Mouse (Mus musculus) mature B cell (primary cell): ENCODE results near the gene Shc3.

Source experiments
- in situ Hi-C: fragments of 300-500 bp; cut with MboI; formaldehyde crosslinking; loops from 2 replicates; pipeline ENCODE4 v1.14.3; 2019

Gene Shc3

DNA sequence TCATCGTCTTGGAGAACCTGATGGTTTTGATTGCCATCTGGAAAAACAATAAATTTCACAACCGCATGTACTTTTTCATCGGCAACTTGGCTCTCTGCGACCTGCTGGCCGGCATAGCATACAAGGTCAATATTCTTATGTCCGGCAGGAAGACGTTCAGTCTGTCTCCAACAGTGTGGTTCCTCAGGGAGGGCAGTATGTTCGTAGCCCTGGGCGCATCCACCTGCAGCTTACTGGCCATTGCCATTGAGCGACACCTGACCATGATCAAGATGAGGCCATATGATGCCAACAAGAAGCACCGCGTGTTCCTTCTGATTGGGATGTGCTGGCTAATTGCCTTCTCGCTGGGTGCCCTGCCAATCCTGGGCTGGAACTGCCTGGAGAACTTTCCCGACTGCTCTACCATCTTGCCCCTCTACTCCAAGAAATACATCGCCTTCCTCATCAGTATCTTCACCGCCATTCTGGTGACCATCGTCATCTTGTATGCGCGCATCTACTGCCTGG lies 150.2 kb downstream of the Shc3 start:
- in situ Hi-C loops = loop anchor here (10.0 to 25.0 kb wide), 2 partner anchors 232 to 314 kb away; partner anchors contain the start of gene Spin1

DNA sequence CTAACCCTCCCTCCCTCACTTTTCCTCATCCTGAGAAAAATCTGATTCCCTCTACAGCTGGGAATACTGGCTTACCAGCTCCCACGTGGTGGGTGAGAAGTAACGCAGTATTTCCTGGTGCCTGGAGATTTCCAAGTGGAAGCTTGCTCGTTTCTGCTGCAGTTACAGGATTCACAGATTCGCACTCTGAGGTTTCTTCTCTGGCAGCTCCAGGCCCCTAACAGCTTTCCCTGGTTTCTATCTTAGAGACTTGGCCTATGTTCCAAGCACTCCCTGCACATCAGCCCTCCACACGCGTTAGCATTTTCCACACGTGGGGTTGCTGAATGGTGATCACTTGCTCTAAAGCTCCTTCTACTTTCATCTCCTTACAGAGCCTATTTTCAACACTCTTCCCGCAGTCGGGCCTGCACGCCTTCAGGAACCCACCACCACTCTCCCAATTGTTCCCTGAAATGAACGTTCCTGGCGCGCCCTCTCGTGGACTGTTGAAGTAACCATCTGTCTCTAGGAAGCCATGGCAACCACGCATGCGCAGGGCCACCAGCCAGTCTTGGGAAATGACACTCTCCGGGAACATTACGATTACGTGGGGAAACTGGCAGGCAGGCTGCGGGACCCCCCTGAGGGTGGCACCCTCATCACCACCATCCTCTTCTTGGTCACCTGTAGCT lies 150.8 kb downstream of the Shc3 start:
- in situ Hi-C loops = loop anchor here (10.0 to 25.0 kb wide), 2 partner anchors 231 to 314 kb away; partner anchors contain the start of gene Spin1

DNA sequence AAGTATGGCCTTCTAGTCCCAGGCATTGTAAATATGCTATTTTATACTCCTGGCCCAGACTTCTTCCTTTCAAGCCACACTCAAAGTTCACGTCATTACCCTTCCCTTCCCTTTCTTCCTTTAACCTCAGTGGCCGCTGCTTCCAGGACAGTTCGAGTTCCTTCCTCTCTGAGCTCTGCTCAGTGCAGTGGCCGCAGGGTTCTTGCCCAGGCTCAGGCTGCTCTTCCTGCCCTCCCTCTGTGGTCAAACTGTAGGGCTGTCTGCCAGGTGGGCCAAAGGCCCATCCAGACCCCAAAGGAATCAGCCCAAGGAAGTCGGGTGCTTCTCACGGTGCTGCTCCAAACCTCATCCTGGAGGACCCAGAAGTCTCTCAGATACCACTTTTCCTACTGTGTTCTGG lies 151.4 kb downstream of the Shc3 start:
- in situ Hi-C loops = loop anchor here (10.0 to 25.0 kb wide), 2 partner anchors 230 to 313 kb away; partner anchors contain the start of gene Spin1

DNA sequence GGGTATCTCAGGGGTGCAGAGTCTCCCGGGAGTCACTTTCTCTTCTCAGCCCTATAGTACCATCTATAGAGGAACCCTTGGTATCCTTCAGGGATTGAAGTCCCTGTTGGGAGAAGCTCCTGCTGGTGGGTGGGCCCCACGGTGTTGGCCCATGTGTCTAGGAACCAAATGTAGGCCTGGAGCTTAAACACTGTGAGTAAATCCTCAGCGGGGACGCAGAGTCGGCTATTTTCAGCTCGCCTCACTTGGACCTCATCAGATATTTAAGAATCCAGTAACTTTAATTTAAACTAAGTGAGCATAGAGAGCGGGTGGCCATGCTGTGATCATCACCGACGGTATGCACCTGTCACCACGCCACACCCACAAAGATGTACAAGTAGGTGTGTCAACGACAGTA lies 152.5 kb downstream of the Shc3 start:
- in situ Hi-C loops = loop anchor here (10.0 to 25.0 kb wide), 2 partner anchors 229 to 312 kb away; partner anchors contain the start of gene Spin1

DNA sequence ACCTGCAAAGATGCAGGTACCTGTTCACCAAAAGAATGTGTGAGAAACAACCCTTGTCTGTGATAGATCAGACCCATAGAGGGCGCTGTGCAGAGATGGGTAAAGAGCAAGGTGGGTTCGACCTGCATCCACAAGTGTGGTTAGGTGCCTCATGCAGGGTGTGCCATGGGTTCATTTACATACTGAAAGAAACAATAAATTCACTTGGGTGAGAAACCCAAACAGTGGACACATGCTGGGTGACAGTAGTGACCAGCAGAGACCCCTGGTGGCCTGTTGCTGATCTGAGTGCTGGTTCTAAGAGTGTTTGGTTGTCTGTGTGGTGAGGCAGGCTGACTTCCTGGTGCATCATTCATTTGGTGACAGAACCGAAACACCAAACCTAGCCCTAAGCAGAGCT lies 155.8 kb downstream of the Shc3 start:
- in situ Hi-C loops = loop anchor here (10.0 to 25.0 kb wide), 2 partner anchors 226 to 309 kb away; partner anchors contain the start of gene Spin1

DNA sequence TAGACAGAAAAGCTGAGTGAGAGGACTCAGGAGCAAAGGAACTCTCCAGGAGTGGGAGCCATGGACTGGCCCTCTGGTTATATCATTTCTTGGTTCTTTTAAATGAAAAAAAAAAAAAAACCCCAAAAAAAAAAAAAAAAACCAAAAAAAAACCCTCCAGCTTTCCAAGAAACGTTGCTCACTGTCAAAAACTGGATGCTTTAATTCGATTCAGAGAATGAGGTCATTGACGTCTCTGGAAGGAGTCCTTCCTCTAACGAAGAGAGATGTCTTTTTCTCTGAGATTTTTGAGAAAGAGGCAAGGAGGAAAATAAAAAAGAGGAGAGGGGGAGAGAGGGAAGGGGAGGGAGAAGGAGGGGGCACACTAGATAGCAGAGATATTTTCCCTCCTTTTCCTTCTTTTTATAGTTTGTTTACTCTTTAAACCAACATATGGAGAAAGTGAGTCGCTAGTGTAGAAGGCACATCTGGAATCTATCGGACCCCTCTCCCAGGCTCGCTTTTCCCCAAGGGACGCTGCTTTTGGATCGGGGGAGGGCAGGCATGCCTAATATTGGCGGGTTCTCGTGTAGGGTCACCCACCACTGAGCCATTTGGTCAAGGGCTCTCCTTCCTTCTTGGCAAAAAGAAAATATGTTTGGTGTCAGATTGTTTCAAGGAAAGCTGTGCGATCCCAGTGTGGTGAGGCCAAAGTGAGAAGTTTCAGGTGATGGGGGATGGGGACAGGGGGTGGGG lies 157.4 kb downstream of the Shc3 start:
- in situ Hi-C loops = loop anchor here (10.0 to 25.0 kb wide), 2 partner anchors 225 to 307 kb away; partner anchors contain the start of gene Spin1

DNA sequence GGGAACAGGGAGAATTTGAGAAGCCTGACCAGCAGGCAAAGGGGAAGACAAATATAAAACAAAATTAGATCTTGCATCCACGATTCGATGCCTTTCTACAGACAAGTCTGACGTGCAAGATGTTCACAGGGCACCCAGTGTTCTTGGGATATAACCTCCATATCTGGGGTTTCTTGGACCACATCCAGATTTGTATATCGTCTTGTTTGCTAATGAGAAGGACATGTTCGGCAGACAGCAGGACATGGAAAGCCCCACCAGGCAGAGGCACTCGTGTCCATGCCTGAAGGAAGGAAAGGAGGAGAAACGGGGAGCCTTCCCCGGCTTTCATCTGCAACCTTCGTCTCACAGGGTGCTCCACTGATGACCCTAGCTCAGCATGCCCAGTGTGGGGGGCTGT lies 158.0 kb downstream of the Shc3 start:
- in situ Hi-C loops = loop anchor here (10.0 to 25.0 kb wide), 2 partner anchors 224 to 306 kb away; partner anchors contain the start of gene Spin1

DNA sequence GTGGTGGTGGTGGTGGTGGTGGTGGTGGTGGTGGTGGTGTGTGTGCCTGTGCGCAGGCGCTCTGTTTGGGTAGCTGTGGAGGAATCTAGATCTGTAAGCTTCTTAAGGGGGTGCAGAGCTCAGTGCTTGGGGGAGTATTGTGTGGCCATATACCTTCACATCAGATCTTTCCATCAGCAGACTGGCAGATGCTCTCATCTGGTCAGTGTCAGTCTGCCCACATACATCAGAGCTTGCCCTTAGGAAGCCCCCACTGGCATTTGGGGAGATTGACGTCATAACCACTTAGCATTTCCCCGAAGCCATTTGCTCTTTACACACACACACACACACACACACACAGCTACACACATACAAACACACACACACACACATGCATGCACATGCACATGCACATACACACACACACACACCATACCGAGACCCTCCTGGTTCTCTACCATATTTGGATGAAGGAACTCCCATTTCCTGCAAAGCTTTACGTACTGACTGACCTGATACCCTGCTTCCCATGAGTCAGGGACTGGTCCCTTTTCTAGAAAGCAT lies 159.2 kb downstream of the Shc3 start:
- in situ Hi-C loops = loop anchor here (10.0 to 25.0 kb wide), 2 partner anchors 223 to 305 kb away; partner anchors contain the start of gene Spin1

DNA sequence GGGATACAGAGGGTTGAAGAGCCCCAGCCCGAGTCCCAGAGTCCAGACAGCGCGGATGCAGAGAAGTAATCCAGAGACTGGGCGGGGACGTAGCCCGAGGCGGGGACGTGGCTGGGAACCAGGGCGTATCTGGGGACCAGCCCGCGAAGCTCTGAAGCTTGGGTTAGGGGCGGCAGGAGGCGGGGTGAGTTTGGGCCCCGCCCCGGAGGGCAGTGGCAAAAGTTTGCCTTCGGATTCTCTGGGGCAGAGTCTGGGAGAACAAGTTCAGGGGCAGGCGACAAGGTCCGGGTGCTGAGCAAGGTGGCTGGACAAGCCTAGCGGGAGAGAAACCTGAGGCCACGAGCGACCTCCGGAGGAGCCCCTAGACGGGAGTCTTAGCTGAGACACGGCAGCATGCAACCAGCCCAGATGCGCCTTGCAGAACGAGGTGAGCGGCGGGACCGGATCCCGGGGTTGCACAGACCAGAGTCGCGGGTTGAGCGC lies 160.7 kb downstream of the Shc3 start, which contains the start of gene S1pr3:
S1pr3 (plus strand) TSS at position 121 of the 483 bp plus-strand sequence.
- in situ Hi-C loops = loop anchor here (25.0 kb wide), 1 partner anchor 221 kb away; no protein-coding TSS in a partner anchor

DNA sequence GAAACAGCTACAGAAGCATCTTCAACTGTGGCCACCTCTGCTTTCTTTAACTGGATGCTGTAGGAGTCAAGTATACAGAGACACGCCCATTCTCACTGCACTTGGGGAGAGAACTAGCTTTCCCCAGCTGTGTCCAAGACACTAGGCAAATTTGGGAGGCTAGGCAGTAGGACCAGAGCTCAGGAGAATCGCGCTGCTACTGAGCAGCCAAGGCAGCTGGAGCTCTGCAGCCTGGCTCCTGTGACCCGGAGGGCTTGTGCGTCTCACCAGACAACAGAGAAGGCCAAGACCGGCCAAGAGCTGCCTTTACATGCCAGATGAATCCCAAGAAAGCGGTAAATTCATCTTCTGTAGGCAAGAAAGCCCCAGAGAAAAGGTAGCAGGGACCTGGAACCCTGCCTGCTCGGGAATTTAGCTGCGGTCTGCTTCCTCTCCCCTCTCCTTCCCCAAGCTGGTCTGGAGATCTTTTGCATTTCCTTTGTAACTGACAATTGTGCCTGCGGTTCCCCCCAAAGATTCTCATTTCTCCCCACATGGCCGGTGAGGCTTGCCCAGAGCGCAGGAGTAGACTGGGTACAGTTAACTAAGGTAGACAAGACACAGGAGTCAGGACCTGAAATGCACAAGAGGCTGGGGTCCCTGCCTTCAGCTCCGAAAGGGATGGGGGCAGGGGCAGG lies 161.5 kb downstream of the Shc3 start:
- in situ Hi-C loops = loop anchor here (25.0 kb wide), 1 partner anchor 220 kb away; no protein-coding TSS in a partner anchor

DNA sequence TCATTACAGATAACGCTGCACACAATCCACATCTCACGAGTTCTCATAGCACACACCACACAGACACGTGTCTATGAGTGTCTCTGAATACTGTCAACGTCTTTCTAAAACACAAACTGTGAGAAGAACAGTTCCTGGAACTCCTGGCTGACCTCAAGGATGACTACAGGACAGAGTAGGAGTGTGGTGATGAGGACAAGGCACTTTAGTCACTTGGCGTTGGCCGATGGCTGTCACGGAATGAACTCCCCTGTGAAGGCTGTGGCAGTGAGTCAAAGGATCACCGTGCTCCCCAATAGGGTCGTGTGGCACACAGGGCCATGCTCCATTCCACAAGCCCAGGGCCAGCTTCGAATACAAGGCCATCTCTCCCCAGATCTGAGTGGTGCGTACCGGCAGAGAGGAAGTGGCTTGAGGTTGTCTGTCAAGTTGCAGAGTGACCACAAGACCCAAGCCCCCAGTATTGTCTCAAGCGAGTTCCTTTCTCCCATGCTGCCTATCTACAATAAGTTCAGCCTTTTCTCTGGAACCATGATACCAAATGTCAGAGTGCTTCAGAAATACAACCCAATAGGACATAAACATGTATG lies 163.4 kb downstream of the Shc3 start:
- in situ Hi-C loops = loop anchor here (25.0 kb wide), 1 partner anchor 219 kb away; no protein-coding TSS in a partner anchor

DNA sequence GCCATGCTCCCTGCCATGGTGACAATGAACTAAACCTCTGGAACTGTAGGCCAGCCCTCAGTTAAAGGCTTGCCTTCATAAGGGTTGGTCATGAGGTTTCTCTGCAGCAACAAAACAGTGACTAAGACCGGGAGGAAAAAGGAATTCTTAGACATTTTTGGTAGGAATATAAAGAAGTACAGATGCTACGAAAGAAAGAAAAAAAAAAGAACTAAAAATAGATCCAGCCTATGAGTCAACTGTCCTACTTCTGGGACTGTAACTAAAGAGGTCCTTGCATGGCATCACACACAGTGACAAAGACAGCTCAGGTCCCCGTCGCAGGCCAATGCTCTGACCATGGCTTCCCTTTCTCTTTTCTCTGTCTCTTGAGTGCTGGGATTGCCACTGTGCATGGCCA lies 164.7 kb downstream of the Shc3 start:
- in situ Hi-C loops = loop anchor here (25.0 kb wide), 1 partner anchor 217 kb away; no protein-coding TSS in a partner anchor

DNA sequence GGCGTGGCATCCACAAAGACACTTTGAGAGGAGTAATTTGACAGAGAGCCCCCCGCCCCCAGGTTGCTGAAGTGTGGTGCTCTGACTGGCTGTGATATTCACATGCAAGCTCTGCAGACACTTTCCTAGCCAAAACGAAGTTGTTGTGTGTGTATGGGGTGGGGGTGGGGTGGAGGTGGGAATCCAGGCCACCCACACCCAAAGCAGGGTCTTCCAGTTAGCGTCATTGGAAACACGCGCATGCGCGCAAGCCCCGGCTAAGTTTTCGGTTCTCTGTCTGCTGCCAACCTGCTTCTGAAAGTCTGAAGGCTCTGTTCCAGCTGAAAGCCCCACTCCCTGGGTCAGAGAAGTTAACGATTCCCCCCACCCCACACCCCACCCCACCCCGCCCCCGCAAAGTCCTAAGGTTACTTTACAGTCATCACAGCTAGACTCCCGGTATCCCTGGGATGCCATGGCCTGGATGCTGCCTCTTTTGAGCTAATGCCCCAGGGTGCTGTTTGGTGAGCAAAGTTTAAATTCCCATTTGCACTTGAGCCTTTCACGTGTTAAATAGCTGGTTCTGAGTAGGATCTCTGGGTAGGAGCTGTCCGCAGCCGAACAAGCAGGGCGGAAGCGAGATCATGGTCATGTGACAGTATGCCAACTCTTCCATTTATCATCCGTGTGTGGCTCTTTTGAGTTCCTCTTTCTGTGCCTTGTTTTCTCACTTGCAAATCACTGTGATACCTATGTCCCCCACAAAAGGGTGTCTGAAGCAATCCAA lies 168.3 kb downstream of the Shc3 start:
- in situ Hi-C loops = loop anchor here (25.0 kb wide), 1 partner anchor 214 kb away; no protein-coding TSS in a partner anchor

DNA sequence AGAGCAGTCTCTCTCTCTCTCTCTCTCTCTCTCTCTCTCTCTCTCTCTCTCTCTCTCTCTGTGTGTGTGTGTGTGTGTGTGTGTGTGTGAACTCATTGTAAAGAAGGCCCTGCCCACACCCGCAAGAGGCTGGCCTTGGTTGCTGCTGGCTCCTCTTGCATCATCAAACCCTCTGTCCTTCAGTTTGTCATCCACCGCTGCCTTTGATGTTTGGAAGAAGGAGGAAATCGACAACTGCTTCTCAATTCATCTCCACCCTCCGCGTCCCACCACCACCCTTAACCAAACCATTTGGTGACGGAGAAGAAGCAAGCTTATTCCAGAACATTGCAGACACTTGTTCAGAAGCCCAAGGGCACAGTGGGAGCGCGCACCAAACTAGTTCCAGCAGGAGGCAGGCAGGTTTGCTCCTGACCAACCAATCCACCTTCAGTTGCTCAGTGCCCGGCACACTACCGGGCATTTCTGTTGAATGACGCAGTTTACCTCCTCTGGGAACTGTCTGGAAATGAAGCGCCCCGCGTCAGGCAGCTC lies 169.0 kb downstream of the Shc3 start:
- in situ Hi-C loops = loop anchor here (25.0 kb wide), 1 partner anchor 213 kb away; no protein-coding TSS in a partner anchor

DNA sequence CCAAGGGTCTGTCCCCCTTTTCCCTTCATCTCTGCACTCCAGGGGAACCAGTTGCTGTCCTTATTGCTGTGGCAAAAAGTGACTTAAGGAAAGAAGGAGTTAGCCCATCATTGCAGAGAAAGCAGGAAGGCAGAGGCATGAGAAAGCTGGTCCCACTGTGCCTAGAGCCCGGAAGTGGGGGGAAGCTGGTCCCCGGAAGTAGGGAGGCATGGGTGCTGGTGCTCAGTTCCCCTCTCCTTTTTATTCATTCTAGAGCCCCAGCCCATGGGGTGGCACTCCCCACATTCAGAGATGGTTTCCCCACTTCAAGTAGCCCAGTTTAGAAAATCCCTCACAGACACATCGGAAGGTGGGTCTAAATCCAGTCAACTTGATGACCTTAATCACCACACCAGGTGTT lies 169.7 kb downstream of the Shc3 start:
- in situ Hi-C loops = no loop called here

DNA sequence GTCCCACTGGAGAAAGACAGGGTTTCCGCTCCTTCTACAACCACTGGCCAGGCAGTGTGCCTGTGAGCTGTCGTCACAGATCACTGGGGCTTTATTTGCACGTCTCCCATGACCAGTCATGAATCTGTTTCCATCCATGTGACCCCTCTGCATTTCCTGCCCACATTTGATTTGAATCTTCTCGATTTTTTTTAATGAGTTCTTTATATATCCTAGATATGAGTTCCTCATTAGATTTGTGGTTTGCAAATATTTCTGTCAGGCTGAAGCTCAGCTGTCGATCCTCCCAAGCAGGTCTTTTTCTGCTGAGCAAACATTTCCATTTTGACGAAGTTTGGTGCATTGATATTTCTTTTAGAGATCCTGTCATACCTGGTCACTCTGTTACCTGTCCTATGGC lies 171.4 kb downstream of the Shc3 start:
- in situ Hi-C loops = no loop called here

DNA sequence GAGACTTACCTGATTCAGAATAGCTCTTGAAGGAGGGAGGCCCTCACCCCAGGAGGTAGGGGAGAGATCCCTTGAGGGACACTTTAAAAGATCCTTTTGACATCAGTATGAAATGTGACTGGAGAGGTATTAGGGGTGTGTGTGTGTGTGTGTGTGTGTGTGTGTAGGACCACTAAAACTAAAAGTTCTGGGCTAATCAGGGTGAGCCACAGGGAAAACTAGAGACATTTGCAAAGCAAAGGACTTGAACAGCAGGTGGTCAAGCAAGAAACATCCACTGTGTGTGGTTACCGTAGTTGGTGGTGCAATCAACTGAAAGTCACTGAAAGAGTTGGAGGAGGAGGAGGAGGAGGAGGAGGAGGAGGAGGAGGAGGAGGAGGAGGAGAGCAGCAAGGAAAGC lies 177.0 kb downstream of the Shc3 start:
- in situ Hi-C loops = no loop called here

DNA sequence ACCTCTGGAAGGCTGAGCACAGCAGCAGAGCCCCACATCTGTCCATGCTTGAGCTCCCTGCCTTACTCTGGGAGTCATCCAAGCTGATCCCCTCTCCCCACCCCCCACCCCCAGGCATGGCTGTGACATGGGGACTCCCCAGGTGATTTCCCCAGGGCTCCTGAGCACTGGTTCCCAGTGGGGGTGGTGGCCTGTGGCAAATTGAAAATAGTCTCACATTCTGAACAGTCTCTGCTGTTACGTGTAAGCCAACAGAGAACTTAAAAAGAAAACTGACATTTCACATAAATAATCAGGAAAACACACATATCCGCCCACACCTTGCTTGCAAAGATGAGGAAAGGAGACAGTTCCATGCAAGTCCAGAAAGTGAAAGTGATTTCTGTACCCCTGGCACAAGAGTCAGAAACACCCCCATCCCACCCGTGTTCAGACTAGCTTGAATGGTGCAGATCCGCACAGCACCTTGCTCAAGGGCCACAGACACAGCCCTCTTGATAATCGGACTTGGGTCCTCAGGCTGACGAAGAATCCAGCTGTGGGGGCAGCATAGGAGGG lies 177.8 kb downstream of the Shc3 start:
- in situ Hi-C loops = no loop called here

DNA sequence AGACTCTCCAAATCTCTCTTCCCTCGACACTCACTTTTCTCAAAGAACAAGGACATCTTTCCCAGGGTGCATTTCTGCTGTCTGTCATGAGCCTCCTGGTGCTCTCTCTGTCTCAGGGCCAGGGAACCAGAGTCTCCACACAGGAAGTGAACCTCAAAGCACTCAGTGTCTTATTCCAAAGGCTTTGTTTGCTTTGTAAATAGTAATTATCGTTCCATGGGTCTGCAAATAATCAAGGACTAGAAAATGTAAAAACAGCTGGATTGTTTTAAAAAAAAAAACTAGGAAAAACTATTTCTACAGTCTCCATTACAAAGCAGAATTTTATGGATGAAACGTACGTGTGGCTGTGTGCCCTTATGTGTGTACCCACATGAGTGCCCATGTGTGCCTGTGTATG lies 178.8 kb downstream of the Shc3 start:
- in situ Hi-C loops = no loop called here
